Mouse (Mus musculus) heart, postnatal 36 days (tissue): ENCODE data around the gene Atp1b2. TPM values are rescaled to one million over a fixed set of nuclear protein-coding genes. Genes with fewer than 3 reads are reported as not detected.

Source experiments
- DNase-seq, 2 experiments: peaks; one replicate each; pipeline ENCODE4 v3.0.0; 2021 to 2022
- intact Hi-C: fragments of 180-260 bp; cut with DNase I; formaldehyde crosslinking; loops from one replicate; pipeline ENCODE4 v1.15.1; 2025
- total RNA-seq, 2 experiments: library from RNA; stranded (reverse); gene quantifications; 2 replicates each; pipeline ENCODE4 v1.2.3; 2021

The Atp1b2 gene
- total RNA-seq, 2 experiments from 2014 or later = 20.9 to 22.5 TPM

DNA sequence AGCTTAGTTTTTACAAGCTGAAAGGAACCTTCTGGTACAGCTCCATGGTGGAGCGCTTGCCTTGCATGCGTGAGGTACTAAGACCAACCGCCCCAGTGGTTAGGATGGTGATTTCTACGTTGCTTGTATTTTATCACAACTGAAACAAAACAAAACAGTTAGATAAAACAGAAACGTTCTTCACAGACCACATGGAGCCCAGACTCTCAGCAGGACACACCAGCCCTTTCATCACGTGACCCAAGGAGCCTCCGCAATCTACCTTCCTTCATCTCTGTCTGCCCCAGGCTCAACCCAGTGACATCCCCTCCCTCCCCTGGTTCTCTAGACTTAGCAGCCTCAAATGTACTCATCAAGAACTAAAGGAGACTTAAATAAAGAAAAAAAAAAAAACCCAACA, 3.7 kb upstream of the Atp1b2 start:
- intact Hi-C loops = no loop called here
- DNase-seq = no peak

DNA sequence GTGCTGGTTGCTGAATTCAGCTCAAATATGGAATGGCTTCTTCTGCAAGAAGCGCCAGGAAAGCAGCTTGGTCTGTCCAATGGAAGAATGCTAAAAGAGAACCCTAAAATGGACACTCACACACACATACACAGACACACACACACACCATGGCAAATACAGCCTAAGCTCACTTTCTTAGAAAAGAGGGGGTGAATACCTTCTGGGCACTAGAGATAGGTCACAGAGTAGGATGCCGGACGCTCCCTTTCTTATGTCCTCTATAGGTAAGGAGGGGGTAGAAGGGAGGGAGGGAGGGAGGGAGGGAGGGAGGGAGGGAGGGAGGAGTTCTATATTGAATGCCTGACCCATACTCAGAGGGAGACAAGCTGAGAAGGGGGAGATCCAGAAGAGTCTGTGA, 2.8 kb upstream of the Atp1b2 start:
- intact Hi-C loops = no loop called here
- no peak for DNase-seq

DNA sequence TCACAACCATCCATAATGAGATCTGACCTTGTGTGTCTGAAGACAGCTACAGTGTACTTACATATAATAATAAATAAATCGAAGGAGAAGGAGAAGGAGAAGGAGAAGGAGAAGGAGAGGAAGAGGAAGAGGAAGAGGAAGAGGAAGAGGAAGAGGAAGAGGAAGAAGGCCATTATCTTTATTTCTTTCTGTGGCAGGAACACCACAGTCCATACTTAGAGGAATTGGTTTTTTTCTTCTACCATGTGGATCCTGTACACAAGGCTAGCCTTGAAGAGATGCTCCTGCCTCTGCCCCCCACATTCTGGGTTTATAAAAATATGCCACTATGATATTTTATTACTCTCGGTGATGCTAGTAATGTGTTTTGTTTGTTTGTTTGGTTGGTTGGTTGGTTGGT, 1.1 kb upstream of the Atp1b2 start:
- DNase-seq = no peak
- intact Hi-C loops = no loop called here

DNA sequence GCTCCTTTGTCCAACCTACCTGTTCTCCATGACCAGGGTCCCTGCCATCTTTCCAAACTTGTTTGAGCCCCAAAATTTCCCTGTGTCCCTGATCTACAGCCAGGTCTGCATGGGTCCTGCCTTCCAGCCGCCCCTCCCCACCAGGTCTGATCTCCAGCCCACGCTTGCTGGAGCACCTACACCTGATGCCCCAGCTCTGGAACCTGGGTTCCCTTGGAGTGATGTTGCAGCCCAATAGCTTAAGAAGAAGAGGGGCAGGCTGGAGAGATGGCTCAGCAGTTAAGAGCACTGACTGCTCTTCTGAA, 701 bp upstream of the Atp1b2 start:
- DNase-seq = no peak
- intact Hi-C loops = no loop called here

DNA sequence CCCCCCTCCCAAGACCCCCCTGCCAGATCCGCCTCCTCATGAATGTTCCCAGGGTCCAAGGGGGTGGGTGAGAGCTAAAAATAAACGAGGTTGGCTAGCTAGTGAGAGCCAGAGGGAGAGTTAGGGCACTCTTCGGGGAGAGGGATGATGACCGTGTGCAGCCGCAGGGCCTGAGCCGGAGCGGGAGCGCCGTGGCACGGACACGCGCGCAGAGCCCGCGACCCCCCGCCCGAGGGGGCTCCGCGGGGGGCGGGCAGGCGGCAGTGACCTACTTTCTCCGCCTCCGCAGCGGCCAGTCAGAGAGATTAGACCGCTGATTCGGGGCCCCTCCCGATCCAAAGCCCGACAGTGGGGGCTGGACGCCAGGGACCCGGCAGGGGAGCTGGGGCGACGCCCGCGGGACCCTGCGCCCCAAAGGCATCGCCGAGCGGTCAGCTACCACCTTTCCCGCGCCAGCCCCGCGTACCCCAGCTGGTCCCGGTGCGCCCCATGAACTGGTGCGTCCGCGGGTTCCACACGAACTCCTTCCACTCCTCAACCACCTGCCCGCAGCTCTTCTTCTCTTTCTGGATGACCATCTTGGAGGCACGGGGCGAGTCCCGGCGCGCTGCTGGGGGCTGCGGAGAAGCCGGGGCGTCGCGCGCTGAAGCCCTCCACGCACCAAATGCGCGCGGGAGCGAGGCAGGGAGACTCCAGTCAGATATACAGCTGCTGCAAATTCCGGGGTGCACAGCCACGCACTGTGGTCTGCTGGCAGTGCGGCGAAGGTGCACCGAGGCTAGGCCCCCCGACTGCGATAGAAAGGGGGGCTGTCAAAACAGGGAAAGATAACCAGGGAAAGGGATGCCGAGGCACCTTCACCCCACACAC, 712 bp downstream of the Atp1b2 start:
- intact Hi-C loops = no loop called here
- no peak for DNase-seq

DNA sequence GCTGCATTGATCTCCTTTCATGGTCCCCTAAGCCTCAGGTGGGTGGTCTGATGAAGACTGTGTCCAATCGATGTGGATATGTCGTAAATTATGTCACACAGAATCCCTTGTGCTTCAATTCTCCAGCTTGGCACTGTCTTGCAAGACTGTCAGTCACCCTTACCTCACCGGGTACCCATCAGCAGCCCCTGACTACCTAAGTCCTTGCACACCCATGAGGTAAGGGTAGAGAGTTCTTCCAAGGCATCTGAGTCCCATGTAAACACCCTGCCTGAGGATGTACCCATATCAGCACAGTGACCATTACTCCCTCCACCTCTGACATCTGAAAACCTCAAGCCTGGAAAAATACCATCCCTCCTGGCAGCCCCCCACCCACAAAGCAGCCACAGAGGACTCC, 1.4 kb downstream of the Atp1b2 start:
- DNase-seq = no peak
- intact Hi-C loops = no loop called here

DNA sequence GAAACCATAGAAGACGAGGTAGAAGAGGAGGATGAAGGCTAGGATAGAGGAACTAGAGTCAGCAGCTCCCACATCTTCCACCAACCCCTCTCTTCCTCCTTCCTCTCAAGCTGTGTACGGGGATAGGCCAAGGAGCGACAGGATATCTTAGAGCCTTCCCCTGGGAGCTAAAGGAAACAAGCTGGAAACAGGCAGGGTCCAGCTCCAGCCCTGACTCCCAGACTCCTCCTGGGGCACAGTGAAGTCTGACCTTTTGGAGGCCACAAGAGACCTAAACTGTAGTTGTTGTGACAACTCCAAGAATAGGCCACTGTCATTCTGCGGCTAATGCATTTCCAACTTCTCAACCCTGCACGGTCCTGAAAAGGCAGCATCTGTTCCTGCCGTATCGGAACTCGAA, 2.2 kb downstream of the Atp1b2 start:
- intact Hi-C loops = no loop called here

DNA sequence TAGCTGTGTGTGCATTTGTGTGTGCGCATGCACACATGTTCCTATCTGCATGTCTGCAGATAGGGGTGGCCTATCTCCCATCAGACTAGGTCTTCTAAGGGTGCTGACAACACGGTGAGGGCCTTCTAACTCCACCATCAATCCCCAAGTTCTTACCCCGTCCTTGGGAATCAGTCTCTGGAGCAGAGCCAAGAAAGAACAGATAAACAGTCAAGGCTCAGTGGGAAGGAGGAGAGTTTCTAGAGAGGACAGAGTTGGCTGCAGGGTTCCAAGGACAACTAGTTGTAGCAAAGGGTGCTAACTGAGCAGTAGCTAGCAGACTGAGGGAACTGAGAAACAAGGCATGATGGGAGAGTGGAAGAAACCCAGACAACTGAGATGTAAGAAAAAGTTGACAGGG, 4.0 kb downstream of the Atp1b2 start:
- DNase-seq = no peak
- intact Hi-C loops = loop anchor here (2.0 kb wide), 1 partner anchor 19 kb away; no protein-coding TSS in a partner anchor

More for the DNA sequence above, 2.2 kb downstream of the Atp1b2 start:
- no peak for DNase-seq

DNA sequence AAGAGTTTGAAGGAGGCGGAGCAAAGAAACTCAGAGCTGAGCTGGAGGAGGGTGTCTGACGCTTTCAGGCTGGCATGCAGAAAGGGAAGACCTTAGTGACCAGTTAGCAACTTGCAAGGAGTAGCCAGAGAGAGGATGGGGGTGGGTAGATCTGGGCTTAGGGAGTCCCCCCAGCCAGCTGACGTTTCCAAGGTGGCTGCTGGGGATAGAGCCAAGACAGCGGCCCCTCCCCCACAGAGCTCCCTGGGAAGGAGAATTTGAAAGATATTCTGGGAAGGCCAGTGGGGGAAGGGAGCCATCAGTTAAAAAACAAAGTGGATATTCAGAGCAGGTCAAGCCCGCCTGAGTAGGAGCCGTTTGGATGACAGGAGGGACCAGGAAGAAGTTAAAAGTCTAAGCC, 5.6 kb downstream of the Atp1b2 start:
- intact Hi-C loops = loop anchor here (2.0 kb wide), 1 partner anchor 17 kb away; no protein-coding TSS in a partner anchor

DNA sequence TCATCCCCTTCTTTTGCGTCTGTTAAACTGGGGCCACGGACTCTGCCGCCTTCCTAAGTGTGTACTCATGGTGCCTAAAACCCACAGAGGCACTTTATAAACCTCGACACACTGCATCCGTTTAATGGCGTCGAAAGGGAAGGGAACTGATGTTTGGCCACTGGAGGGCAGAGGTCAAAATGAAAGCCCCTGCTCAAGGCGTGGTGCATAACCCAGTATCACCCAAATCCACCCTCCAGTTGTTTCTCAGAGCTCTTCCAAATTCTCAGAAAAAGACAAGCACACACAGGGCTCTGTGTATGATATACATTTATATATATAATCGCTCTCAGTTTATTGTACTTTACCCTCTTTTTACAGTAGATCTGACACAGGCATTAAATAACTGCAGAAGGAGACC, 6.3 kb downstream of the Atp1b2 start:
- no peak for DNase-seq
- intact Hi-C loops = no loop called here

More for the DNA sequence above, 5.6 kb downstream of the Atp1b2 start:
- peak in 1 of 2 experiments; percentile 52 for DNase-seq

DNA sequence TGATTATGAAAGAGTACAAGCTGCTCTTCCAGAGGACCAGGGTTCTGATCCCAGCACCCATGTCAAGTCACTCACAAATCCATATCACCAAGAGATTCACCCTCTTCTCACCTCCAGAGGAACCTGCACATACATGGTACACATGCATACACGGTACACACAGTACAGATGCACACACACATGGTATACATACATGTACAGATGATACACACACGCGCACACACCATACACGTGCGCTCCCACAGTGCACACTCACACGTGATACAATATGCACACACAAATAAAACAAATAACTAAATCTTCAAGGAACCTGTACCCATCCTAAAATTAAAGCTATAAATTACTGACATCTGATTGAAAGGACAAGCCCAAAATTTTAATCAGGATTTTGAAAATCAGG, 10.9 kb downstream of the Atp1b2 start:
- DNase-seq = no peak
- intact Hi-C loops = no loop called here

DNA sequence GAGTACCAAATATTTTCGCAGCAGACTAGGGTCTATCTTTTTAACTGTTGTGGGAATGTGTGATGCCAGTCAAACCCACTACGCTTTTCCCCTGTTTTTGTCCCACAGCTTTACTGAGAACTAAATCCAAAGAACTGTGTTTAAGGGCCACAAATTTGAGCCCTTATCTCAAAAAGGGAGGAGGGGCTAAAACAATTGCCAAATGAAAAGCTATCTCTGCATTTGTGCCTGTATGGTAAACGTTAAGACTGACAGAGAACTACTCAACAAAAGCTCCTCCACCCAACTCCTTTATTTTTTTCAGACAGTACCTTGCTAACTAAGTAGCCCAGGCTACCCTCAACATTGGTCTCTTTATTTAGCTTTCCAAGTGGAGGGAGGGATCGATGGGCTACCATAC, 12.9 kb downstream of the Atp1b2 start:
- DNase-seq = no peak
- intact Hi-C loops = no loop called here

DNA sequence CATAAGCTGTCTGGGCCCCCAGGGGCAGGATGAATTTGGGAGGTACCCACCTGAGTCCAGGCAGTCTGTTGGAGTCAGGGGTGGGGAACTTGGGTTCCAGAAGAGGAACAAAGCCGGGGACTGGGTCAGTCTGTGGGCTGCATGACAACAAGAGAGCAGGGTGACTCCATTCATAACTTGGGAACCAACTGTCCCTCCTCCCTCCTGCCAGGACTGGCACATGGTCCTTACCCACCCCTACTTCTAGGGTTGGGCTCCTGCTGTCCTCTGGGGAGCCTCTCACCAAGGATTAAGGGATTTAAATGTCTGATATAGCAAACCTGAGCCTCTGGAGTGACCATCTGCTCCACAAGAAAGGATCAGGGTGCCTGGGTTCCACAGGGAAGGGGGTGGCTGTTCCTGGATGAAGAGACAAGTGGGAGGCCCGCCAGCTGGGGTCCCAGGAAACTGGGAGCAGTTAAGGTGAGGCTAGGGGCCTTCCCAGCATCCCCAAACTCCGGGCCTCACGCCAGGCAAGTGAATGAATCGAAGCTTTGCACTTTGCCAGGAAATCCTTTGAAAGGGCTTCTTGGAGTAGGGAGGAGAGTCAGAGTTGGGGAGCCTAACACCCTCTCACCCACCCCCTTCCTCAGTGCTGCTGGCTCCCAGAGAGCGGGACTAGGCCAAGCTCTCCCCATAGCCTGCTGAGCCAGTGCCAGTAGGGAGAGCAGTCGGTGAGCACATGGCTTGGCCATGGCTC, 13.7 kb downstream of the Atp1b2 start:
- no peak for DNase-seq
- intact Hi-C loops = no loop called here

DNA sequence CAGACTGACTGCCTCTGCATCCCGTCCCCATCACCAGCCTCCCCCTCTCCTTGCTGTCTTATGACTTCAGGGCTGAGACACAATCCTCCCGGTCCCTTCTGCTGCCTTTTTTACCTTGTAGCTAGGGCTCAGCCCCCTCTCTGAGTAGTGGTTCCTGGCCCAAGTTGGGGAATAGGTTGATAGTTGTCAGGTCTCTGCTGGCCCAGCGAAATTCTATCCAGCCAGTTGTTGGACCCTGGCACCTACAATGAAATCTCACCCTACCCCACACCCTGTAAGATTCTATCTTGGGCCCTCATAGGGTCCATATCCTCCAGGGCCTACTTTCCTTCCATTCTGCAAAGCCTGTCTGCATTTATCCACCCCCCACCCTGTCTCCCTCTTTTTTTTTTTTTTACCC, 14.3 kb downstream of the Atp1b2 start:
- DNase-seq = no peak
- intact Hi-C loops = no loop called here

DNA sequence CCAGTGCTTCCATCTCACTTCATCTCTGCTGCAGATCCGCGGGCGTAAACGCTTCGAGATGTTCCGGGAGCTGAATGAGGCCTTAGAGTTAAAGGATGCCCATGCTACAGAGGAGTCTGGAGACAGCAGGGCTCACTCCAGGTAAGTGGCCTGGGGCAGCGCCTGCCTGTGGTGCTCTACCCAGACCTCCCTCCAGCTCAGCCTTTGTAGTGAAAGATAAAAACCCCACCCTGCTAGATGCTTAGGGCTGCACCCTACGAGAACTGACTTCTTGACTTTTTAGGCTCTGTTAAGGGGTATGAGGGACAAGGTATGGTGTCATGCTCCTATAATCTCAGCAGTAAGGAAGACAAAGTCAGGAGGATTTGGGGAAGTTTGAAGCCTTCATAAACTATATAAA, 15.1 kb downstream of the Atp1b2 start:
- intact Hi-C loops = no loop called here
- DNase-seq = no peak

DNA sequence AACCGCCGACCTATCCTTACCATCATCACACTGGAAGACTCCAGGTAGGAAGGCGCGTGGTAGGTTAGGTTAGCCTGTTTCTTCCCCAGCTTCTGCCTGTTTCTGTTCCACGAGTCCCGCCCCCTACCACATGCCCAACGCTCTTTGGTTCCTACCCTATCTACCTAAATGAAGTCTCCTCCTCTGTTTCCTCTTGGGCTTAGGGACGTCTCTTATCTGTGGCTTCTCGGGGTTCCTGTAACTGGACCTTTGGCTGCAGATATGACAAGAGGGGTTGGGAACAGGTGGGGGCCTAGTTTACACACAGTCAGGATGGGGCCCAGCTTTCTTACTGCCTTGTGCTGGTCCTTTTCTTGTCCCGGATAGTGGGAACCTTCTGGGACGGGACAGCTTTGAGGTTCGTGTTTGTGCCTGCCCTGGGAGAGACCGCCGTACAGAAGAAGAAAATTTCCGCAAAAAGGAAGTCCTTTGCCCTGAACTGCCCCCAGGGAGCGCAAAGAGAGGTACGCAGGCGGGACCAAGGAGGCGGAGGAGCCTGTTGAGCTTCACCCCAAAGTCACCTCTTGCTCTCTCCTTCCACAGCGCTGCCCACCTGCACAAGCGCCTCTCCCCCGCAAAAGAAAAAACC, 16.4 kb downstream of the Atp1b2 start:
- DNase-seq = no peak
- intact Hi-C loops = no loop called here

DNA sequence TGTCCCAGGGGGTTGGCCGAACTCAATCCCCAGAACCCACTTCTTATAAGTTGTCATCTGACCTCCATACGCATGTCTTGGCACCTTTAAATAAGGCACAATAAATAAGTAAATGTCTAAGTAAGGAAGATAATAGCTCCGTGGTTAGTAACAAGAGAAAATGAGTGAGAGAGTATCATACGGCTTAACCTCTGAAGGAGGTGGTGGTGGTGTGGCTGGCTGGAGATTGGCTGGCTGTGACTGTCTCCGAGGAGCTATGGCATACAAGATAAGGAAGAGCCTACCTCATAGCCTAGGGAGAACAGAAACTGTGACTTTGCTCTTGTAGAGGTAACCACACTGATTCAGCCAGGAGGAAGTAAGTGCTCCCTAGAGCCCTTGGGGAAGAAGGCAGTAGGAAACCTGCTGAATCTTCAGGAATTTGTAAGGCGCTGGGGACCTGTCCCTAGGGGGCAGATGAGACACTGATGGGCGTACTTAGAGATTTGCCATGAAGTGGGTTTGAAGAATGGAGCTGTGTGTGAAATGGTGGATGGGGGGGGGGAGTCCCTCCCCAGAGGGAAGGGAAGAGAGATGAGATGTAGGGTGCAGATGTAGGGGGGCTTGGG, 19.9 kb downstream of the Atp1b2 start:
- intact Hi-C loops = no loop called here

DNA sequence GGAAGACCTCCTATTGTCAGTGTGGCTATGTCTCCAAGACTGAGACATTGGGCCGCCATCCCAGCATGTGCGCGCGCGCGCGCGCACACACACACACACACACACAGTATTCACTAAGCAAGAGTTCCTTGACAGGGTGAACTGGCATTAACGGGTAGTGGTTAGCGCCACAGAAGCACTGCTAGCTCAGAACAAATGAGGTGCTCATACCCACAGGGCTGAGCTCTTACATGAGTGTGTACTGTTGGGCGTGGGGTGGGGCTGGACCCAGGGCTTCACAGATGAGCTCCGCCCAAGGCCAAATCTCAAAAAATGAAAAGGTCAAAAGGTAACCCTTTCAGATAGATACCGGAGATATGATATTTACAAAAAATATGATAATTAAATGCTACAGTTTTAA, 20.8 kb downstream of the Atp1b2 start:
- intact Hi-C loops = no loop called here
- no peak for DNase-seq

More for the DNA sequence above, 19.9 kb downstream of the Atp1b2 start:
- DNase-seq = no peak

DNA sequence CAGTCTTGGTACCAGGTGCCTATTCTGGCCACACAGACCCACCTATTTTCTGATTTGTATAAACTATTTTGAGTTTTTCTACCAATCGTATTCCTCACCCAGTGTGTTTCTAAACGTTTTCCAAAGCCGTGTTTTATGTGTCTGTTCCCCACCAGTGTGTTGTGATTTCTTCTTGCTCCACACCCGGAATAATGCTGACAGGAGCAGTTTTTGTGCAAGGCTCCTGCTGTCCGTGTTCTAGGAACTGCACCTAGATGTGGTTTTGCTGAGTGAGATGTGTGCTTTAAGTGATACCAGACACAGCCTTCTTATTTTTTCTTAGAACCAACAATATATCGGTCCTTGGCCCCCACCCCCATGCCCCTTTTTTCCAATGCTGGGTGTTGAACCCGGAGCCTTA, 21.7 kb downstream of the Atp1b2 start:
- DNase-seq = no peak
- intact Hi-C loops = no loop called here

DNA sequence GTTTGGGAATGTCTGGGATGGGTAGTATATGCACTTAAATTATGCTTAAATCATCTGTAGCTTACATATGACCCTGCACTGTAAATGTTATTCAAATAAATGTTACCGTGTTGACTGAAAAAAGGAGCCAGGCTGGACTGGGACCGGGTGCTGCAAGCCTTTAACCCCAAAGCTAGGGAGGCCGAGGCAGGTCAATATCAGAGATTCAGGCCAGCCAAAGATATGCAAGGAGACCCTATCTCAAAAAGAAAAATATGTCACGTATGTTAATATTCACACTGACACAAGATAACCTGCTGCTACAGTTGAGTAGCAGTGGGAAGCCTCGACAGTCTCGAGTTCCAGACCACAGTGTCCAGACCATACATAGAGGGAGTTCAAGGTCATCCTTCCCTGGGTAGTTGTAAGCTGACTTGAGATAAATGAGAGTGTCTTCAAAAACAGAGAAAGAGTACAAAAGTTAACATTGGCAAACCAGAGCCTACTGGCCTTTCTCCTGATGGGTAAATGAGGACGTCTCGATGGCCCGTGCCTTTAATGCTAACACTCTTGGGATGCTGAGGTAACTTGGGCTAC, 23.4 kb downstream of the Atp1b2 start:
- intact Hi-C loops = loop anchor here (2.0 kb wide), 1 partner anchor 18 kb away; no protein-coding TSS in a partner anchor
- DNase-seq = no peak

DNA sequence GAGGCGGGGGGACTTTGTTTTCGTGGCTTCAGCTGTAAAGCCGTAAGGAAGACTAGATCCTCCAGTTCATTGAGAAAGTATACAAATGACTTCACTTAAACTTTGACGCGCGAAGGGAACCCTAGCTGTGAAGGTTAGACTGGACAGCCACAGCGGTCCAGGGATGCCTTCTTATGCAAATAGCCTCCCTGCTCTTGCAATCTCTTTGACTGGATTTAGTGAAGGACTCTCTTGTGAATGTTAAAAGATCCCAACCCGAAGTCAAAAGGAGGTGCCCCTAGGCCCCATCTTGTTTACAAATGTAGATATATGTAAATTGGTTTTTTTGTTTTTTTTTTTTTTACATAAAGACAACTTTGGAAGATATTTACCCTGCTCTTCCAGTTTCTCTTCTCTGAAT, 23.9 kb downstream of the Atp1b2 start:
- intact Hi-C loops = loop anchor here (2.0 kb wide), 1 partner anchor 19 kb away; no protein-coding TSS in a partner anchor
- no peak for DNase-seq
